Mouse (Mus musculus): ENCODE results near the gene Akap10. TPM values are rescaled to one million over a fixed set of nuclear protein-coding genes. Genes with fewer than 3 reads are reported as not detected.

Gene Akap10
- polyA plus RNA-seq, 1 experiment from 2014 or later = 8.1 TPM

- Histone ChIP-seq H3K4me1 (replicated peaks; ENCODE audit: insufficient read depth, low read length) (peaks cover 4% of the 10 kb centered on the region; the same call in 1 of the 2 replicates), H3K4me3 (replicated peaks; ENCODE audit: low read depth, low read length) (peak within 1 kb of the TSS; percentile 50), H3K9me3 (replicated peaks; ENCODE audit: low read length) (no peaks in the 10 kb centered on the region), H3K9ac (ENCODE audit: low read depth, low read length) (peak within 1 kb of the TSS; percentile 53), H3K4me2 (ENCODE audit: low read length) (peak within 1 kb of the TSS; percentile 99), H3K27ac (0 out of 2 replicates have a peak within 1 kb of the TSS, but pooled peaks have one; percentile 1), H3K36me3 (ENCODE audit: insufficient read depth, low read length) (no peaks in the 10 kb centered on the region), H3K27me3 (ENCODE audit: insufficient read depth, low read length) (peaks cover 5% of the 10 kb centered on the region; the same call in 1 of the 2 replicates)
- TF ChIP-seq CTCF (IDR thresholded peaks at IDR 0.05; ENCODE audit: low read depth) = peak; percentile 91
- DNase-seq (ENCODE audit: low spot score) (peak; percentile 92), ATAC-seq (replicated peaks; ENCODE audit: low FRiP score, low read depth) (peak; percentile 86)
- under 1% methylated on average over 58 of the region's 58 CpGs for WGBS
Observed at GRCm38 (mm10) chr11:61956572-61957295, 26.7 kb upstream of the Akap10 start, which contains the start of gene Specc1. Gene Specc1, plus strand, starts transcription at chr11:61956763.

GRCm38 (mm10) chr11:61955951-61956350 is 25.9 kb upstream of the Akap10 start:
- no peak for TF ChIP-seq CTCF (IDR thresholded peaks at IDR 0.05; ENCODE audit: low read depth)
- Histone ChIP-seq H3K9me3 (replicated peaks; ENCODE audit: low read length) (no peaks in the 10 kb centered on the region), H3K4me1 (replicated peaks; ENCODE audit: insufficient read depth, low read length) (peaks cover 4% of the 10 kb centered on the region; the same call in 1 of the 2 replicates), H3K4me3 (replicated peaks; ENCODE audit: low read depth, low read length) (no peak overlapping the region), H3K9ac (ENCODE audit: low read depth, low read length) (no peak overlapping the region), H3K4me2 (ENCODE audit: low read length) (no peak overlapping the region), H3K36me3 (ENCODE audit: insufficient read depth, low read length) (no peaks in the 10 kb centered on the region), H3K27me3 (ENCODE audit: insufficient read depth, low read length) (peaks cover 5% of the 10 kb centered on the region; the same call in 1 of the 2 replicates), H3K27ac (0 out of 2 replicates have a peak overlapping the region, but pooled peaks have one; percentile 1)
- whole genome bisulfite sequencing = 85% methylated on average over 6 of the region's 6 CpGs
- DNase-seq (ENCODE audit: low spot score) (no peak), ATAC-seq (replicated peaks; ENCODE audit: low FRiP score, low read depth) (no peak)

- Histone ChIP-seq H3K9me3 (replicated peaks; ENCODE audit: low read length) (no peaks in the 10 kb centered on the region), H3K4me3 (replicated peaks; ENCODE audit: low read depth, low read length) (no peak overlapping the region), H3K36me3 (ENCODE audit: insufficient read depth, low read length) (no peaks in the 10 kb centered on the region), H3K4me1 (replicated peaks; ENCODE audit: insufficient read depth, low read length) (peaks cover 4% of the 10 kb centered on the region; the same call in 1 of the 2 replicates), H3K27ac (0 out of 2 replicates have a peak overlapping the region, but pooled peaks have one; percentile 1), H3K27me3 (ENCODE audit: insufficient read depth, low read length) (peaks cover 5% of the 10 kb centered on the region; the same call in 1 of the 2 replicates), H3K9ac (ENCODE audit: low read depth, low read length) (no peak overlapping the region), H3K4me2 (ENCODE audit: low read length) (no peak overlapping the region)
- DNase-seq (ENCODE audit: low spot score) (peak; percentile 33), ATAC-seq (replicated peaks; ENCODE audit: low FRiP score, low read depth) (peak; percentile 47)
- TF ChIP-seq CTCF (IDR thresholded peaks at IDR 0.05; ENCODE audit: low read depth) = no peak
- 53% methylated on average over 6 of the region's 6 CpGs for WGBS
Observed at GRCm38 (mm10) chr11:61955136-61955535, 25.1 kb upstream of the Akap10 start.

DNA sequence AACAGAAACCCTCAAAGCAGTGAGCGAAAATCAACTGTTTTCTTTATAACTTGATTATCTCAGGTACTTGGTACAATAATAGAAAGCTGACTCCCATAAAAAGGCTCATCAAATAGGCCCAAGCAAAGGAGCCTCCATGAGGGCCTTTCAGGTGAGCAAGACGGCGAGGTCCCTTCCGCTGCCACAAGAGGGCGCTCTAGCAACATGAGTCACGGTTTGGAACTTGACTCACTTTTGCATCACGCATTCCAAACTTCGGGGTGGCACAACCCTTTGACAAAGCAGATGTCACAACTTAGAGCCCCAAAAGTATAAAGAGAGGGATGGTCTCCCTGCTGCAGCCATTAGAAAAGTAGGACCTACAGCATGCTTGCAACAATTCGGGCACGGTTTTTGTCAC is 20.6 kb upstream of the Akap10 start:
- no peaks in the 10 kb centered on the region for H3K9me3 ChIP-seq (replicated peaks; ENCODE audit: low read length)
- 18% methylated on average over 10 of the region's 10 CpGs for WGBS
- no peak for ATAC-seq (replicated peaks; ENCODE audit: low FRiP score, low read depth)

DNA sequence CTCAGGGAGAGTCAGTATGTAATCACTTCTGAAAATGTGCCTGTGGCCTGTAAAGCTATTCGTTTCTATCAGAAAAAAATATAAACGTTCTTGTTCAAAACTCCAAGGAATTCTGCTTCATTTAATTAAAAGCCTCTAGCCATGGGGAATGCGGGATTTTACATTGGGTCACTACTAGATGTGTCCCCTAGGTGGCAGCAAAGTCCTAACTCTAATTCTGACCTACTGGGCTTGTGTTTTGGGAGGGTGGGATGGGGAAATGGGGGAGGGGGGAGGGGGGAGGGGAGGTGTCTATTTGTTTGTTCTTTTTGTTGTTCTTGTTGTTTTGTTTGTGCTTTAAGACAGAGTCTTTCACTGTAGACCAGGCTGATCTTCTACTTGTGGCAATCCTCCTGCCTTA is 19.3 kb upstream of the Akap10 start:
- Histone ChIP-seq H3K4me3 (replicated peaks; ENCODE audit: low read depth, low read length) (no peak overlapping the region), H3K27ac (no peak overlapping the region), H3K4me2 (ENCODE audit: low read length) (no peak overlapping the region), H3K4me1 (replicated peaks; ENCODE audit: insufficient read depth, low read length) (no peaks in the 10 kb centered on the region), H3K36me3 (ENCODE audit: insufficient read depth, low read length) (no peaks in the 10 kb centered on the region), H3K9me3 (replicated peaks; ENCODE audit: low read length) (no peaks in the 10 kb centered on the region), H3K27me3 (ENCODE audit: insufficient read depth, low read length) (no peaks in the 10 kb centered on the region), H3K9ac (ENCODE audit: low read depth, low read length) (no peak overlapping the region)
- TF ChIP-seq CTCF (IDR thresholded peaks at IDR 0.05; ENCODE audit: low read depth) = peak; percentile 76
- WGBS = 0% methylated on average over 3 of the region's 3 CpGs
- no peak for ATAC-seq (replicated peaks; ENCODE audit: low FRiP score, low read depth)
- peak; percentile 73 for DNase-seq (ENCODE audit: low spot score)

More for the DNA sequence above, 20.6 kb upstream of the Akap10 start:
- Histone ChIP-seq H3K27ac (no peak overlapping the region), H3K4me1 (replicated peaks; ENCODE audit: insufficient read depth, low read length) (no peaks in the 10 kb centered on the region), H3K4me3 (replicated peaks; ENCODE audit: low read depth, low read length) (no peak overlapping the region), H3K27me3 (ENCODE audit: insufficient read depth, low read length) (no peaks in the 10 kb centered on the region), H3K9ac (ENCODE audit: low read depth, low read length) (no peak overlapping the region), H3K36me3 (ENCODE audit: insufficient read depth, low read length) (no peaks in the 10 kb centered on the region), H3K4me2 (ENCODE audit: low read length) (no peak overlapping the region)
- TF ChIP-seq CTCF (IDR thresholded peaks at IDR 0.05; ENCODE audit: low read depth) = peak; percentile 93
- DNase-seq (ENCODE audit: low spot score) = peak; percentile 75

DNA sequence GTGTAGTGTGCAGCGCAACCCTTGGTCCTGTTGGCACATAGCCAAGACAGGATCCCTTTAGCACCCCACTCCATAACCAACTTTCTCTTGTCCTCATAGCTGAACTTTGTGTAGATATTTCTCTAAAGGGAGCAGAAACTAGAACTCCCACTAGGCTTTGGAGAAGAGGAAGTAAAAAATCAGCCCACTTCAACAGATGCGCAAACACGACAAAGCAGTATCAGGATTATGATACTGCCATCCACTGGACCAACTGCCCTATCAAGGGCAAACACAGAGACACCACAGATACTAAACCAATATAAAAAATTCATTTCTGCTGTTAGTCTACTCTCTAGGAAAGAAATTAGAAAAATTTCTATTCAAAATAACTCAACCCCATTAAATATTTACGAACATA is 16.6 kb upstream of the Akap10 start:
- Histone ChIP-seq H3K4me2 (ENCODE audit: low read length) (no peak overlapping the region), H3K4me3 (replicated peaks; ENCODE audit: low read depth, low read length) (no peak overlapping the region), H3K9me3 (replicated peaks; ENCODE audit: low read length) (no peaks in the 10 kb centered on the region), H3K4me1 (replicated peaks; ENCODE audit: insufficient read depth, low read length) (no peaks in the 10 kb centered on the region), H3K27ac (no peak overlapping the region), H3K27me3 (ENCODE audit: insufficient read depth, low read length) (no peaks in the 10 kb centered on the region), H3K36me3 (ENCODE audit: insufficient read depth, low read length) (no peaks in the 10 kb centered on the region), H3K9ac (ENCODE audit: low read depth, low read length) (no peak overlapping the region)
- no peak for ATAC-seq (replicated peaks; ENCODE audit: low FRiP score, low read depth)
- no peak for DNase-seq (ENCODE audit: low spot score)
- WGBS = 94% methylated on average over 4 of the region's 4 CpGs
- no peak for TF ChIP-seq CTCF (IDR thresholded peaks at IDR 0.05; ENCODE audit: low read depth)

Measured in kidney, postnatal 0 days (tissue).